Mouse (Mus musculus): Measurements from ENCODE around the gene Tnnc2. TPM values are rescaled to one million over a fixed set of nuclear protein-coding genes. Genes with fewer than 3 reads are reported as not detected.

The Tnnc2 gene
- polyA plus RNA-seq (2017; shearing (Covaris generic)) = not detected

GRCm38 (mm10) chr2:164779481-164780086, at the start of gene Tnnc2:
Tnnc2 (minus strand) TSS chr2:164779967.

DNA sequence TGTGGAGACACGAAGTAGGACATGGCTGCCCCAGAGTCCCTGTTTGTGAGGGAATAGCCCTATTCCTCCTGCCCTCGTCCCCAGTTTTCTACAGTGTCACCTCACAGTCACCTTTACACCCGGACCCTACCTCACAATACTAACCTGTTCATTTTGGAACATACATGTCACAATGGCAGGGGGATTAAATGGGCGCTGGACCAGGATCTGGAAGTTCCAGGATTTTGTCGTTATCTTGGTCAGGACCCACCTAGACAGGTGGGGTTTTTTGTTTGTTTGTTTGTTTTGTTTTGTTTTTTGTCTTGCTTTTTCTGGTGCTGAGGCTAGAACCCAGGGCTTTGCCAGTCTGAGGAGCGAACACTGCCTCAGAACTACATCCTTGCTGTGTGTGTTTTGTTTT, 48.7 kb upstream of the Tnnc2 start, which contains the start of gene Spata25:
Gene Spata25 (minus strand): TSS at position 101 of the 400 bp plus-strand sequence.

DNA sequence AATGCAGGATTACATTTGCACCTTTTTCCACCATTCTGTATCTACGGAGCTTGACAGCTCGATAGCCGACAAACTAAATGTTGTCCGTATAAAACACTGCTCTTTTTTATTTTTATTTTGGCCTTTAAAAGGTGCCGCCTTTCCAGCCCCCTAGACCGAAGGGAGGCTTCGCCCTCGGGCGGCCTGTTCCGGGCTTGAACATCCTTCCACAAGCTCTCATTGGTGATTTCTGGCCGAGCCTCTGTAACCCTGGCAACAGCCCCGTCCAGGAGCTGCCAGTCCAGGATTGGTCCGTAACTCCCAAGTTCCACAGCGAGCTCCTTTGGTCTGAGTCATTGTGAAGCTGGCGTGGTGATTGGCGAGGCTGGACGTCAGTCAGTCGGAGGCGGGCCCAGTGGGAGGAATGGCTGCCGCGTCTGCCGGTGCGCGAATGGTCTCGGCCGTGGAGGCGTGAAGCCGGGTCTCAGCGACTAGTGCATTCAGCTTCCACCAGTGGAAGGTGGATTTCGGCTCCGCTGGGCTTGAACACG, 42.9 kb upstream of the Tnnc2 start, which contains the start of gene Zswim1:
Gene Zswim1 (plus strand): TSS at position 51 of the 530 bp plus-strand sequence.

DNA sequence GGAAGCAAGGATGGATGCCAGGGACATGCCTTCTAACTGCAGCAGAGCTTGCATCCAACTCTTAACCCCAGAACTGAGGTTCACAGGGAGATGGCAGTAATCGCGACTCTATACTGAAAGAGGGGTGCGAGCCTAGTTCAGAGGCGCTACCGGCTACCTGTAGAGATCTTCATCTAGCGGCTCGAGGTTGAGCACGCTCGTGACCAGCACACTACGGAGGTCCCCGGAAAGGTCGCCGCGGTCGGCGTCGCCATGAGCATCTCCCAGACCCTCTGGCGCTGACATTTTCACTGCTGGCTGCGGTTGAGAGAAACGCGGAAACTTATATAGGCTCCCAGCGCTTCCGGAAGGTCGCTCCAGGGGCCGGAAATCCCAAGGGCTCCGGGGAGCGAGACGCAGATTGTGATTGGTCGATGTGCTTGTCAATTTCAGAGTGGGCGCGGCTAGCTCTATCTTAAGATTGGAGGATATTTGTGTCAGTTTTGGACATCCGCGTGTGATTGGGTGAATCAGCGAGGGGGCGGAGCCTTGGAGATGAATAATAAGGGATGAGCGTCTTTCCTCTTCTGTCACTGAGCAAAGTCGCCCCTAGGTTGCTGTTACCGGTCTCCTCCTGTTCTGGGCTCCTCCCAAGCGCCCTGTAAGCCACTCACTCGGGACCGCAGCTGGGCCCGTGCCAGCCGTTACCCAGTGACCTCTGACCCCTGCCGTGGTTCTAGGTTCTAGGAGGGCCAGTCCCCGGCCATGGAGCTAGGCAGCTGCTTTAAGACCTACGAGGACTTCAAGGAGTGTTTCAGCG, 25.0 kb upstream of the Tnnc2 start, which contains the start of the genes Acot8 and Zswim3:
Gene Acot8 (minus strand): TSS at position 350 of the 799 bp plus-strand sequence.
Gene Zswim3 (plus strand): TSS at position 566 of the 799 bp plus-strand sequence.

DNA sequence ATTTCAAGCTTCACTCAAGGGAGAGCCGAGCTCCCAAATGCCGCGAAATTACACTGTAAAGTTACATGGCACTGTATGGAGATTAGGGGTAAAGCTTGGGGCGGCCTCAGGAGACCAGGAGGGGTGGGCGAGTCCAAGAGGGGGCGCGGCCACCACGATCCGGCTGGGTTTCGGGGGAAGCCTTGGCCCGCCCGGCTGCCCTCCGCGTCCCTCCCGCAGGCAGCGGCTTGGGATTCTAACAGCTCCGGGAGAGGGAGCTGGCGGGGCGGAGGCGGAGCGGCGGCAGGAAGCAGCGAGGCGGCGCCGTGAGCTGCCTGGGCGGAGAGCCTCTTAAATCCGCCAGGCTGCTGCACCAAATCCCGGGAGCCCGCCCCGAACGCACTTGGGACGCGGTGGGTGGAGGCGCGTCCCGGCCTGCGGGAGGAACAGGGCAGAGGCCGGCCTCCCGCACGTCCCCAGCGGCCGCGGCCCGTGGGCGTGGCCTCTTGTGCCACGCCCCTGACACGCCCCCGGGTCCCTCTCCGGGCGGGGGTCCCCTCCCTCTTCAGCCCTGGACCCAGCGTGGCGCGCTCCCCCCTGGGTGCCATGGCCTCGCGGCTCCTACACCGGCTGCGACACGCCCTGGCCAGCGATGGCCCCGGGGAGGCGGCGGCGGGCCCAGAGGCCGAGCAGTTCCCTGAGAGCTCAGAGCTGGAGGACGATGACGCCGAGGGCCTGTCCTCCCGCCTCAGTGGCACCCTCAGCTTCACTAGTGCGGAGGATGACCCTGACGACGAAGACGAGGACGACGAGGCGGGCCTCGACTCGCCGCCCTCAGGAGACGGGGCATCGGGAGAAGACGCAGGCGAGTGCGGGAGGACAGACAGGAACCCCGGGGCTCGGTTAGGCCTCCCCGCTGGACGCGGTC, 6.0 kb upstream of the Tnnc2 start, which contains the start of gene Snx21:
Gene Snx21 (plus strand): TSS at position 343 of the 907 bp plus-strand sequence.

GRCm38 (mm10) chr2:164769258-164770037, 10.3 kb downstream of the Tnnc2 start, which contains the start of gene Ube2c:
Ube2c (plus strand) TSS chr2:164769898.

GRCm38 (mm10) chr2:164745843-164746479, 33.8 kb downstream of the Tnnc2 start, which contains the start of the genes Wfdc3 and Dnttip1:
Wfdc3 (minus strand) TSS chr2:164745931.
Dnttip1 (plus strand) TSS chr2:164745983.

Other genes starting within 250 kb of the Tnnc2 start
- gene Wfdc2, start 217.6 kb downstream of the Tnnc2 start, polyA plus RNA-seq (2017; shearing (Covaris generic)) = 6.7 TPM
- gene Spint3, start 206.5 kb downstream of the Tnnc2 start, polyA plus RNA-seq (2017; shearing (Covaris generic)) = not detected
- not detected for gene Wfdc6a, start 194.5 kb downstream of the Tnnc2 start, polyA plus RNA-seq (2017; shearing (Covaris generic))
- not detected for gene Eppin, start 186.4 kb downstream of the Tnnc2 start, polyA plus RNA-seq (2017; shearing (Covaris generic))
- gene Wfdc6b, start 166.4 kb downstream of the Tnnc2 start, polyA plus RNA-seq (2017; shearing (Covaris generic)) = not detected
- not detected for gene Wfdc8, start 166.3 kb downstream of the Tnnc2 start, polyA plus RNA-seq (2017; shearing (Covaris generic))
- not detected for gene Wfdc16, start 141.2 kb downstream of the Tnnc2 start, polyA plus RNA-seq (2017; shearing (Covaris generic))
- gene Wfdc10, start 123.9 kb downstream of the Tnnc2 start, polyA plus RNA-seq (2017; shearing (Covaris generic)) = not detected
- gene Wfdc9, start 123.4 kb downstream of the Tnnc2 start, polyA plus RNA-seq (2017; shearing (Covaris generic)) = not detected
- gene Wfdc11, start 105.9 kb downstream of the Tnnc2 start, polyA plus RNA-seq (2017; shearing (Covaris generic)) = not detected
- gene Wfdc13, start 94.9 kb downstream of the Tnnc2 start, polyA plus RNA-seq (2017; shearing (Covaris generic)) = not detected
- gene Spint4, start 81.5 kb downstream of the Tnnc2 start, polyA plus RNA-seq (2017; shearing (Covaris generic)) = not detected
- not detected for gene Spint5, start 64.7 kb downstream of the Tnnc2 start, polyA plus RNA-seq (2017; shearing (Covaris generic))
- gene Wfdc3, start 34.0 kb downstream of the Tnnc2 start, polyA plus RNA-seq (2017; shearing (Covaris generic)) = 0.11 TPM
- gene Dnttip1, start 34.0 kb downstream of the Tnnc2 start, polyA plus RNA-seq (2017; shearing (Covaris generic)) = 67.0 TPM
- 4.3 TPM for gene Ube2c, start 10.1 kb downstream of the Tnnc2 start, polyA plus RNA-seq (2017; shearing (Covaris generic))
- gene Snx21, start 5.9 kb upstream of the Tnnc2 start, polyA plus RNA-seq (2017; shearing (Covaris generic)) = 5.7 TPM
- gene Acot8, start 24.9 kb upstream of the Tnnc2 start, polyA plus RNA-seq (2017; shearing (Covaris generic)) = 39.1 TPM
- 6.1 TPM for gene Zswim3, start 25.1 kb upstream of the Tnnc2 start, polyA plus RNA-seq (2017; shearing (Covaris generic))
- 21.3 TPM for gene Zswim1, start 42.7 kb upstream of the Tnnc2 start, polyA plus RNA-seq (2017; shearing (Covaris generic))
- gene Spata25, start 48.6 kb upstream of the Tnnc2 start, polyA plus RNA-seq (2017; shearing (Covaris generic)) = not detected
- 167 TPM for gene Ctsa, start 52.9 kb upstream of the Tnnc2 start, polyA plus RNA-seq (2017; shearing (Covaris generic))
- gene Neurl2, start 53.5 kb upstream of the Tnnc2 start, polyA plus RNA-seq (2017; shearing (Covaris generic)) = 1.8 TPM
- gene Pltp, start 77.7 kb upstream of the Tnnc2 start, polyA plus RNA-seq (2017; shearing (Covaris generic)) = 0.26 TPM
- gene Pcif1, start 99.3 kb upstream of the Tnnc2 start, polyA plus RNA-seq (2017; shearing (Covaris generic)) = 130 TPM
- gene Zfp335, start 131.8 kb upstream of the Tnnc2 start, polyA plus RNA-seq (2017; shearing (Covaris generic)) = 43.9 TPM
- gene Mmp9, start 160.8 kb upstream of the Tnnc2 start, polyA plus RNA-seq (2017; shearing (Covaris generic)) = 5.9 TPM
- 0.26 TPM for gene Slc12a5, start 180.8 kb upstream of the Tnnc2 start, polyA plus RNA-seq (2017; shearing (Covaris generic))

Data from CD4-positive, CD25-positive, alpha-beta regulatory T cell (primary cell).